Mouse (Mus musculus): ENCODE measurements around the gene Mon2.

- TF ChIP-seq CTCF (IDR thresholded peaks at IDR 0.05; ENCODE audit: extremely low read depth, insufficient read depth, insufficient read length, insufficient replicate concordance) (no peak), POLR2A (IDR thresholded peaks at IDR 0.05; ENCODE audit: low read depth, low read length) (no peak)
These were observed 122.7 kb downstream of the Mon2 start for GRCm38 (mm10) chr10:122953576-122953975.
